ENCODE assay signal across 25 mouse cellular contexts in the genomic region with DNA sequence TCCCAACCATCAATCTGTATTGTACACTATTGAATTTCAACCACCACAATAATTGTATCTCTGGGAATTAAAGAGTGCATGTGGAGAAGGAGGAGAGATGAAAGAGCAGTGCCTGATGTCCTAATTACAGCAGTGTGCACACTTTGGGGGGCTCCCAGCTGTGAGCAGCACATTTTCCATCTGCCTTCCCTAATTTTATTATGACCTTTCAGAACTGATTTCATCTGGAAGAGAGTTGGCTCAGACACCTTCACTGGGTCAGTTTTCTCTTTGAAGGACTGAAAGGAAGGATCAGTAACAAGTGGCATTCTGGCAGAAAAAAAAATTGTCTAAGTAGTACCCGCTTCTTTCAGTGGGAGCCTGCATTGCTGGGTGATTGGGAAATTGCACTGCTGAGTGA.
DNase-seq lines count a peak whose midpoint lies in the region; ATAC-seq and TF ChIP-seq lines count a peak whose summit lies in the region.
"Had no signal": no experiment of that assay in that cellular context is flagged by ENCODE, and none has a peak within 500 bp of the region (broad histone marks: within the 10 kb centered on the region; RNA-seq: fewer than 3 reads in every experiment).

No protein-coding gene starts in this region.

- WGBS in forebrain, embryonic 14.5 days = 23% methylated on average over 1 of the region's 1 CpGs
- WGBS in forebrain, embryonic 12.5 days = 35% methylated on average over 1 of the region's 1 CpGs

- no peaks in the 10 kb centered on the region for H3K36me3 ChIP-seq in forebrain, embryonic 14.5 days (ENCODE audit: control insufficient read depth, insufficient read depth, low read length)
- no peaks in the 10 kb centered on the region for H3K36me3 ChIP-seq in forebrain, embryonic 12.5 days (replicated peaks)
- H3K36me3 ChIP-seq: heart, embryonic 10.5 days; heart, embryonic 13.5 days; intestine, embryonic 15.5 days had no signal

- H3K4me1 ChIP-seq in forebrain, embryonic 14.5 days (ENCODE audit: control insufficient read depth, insufficient read depth, low read length) = peaks cover 6% of the 10 kb centered on the region; the same call in 1 of the 2 replicates
- H3K4me1 ChIP-seq in forebrain, embryonic 12.5 days = peaks cover 7% of the 10 kb centered on the region
- H3K4me1 ChIP-seq: heart, embryonic 10.5 days; heart, embryonic 13.5 days; intestine, embryonic 15.5 days had no signal

- H3K27ac ChIP-seq in forebrain, embryonic 14.5 days (ENCODE audit: low read depth, low read length) = no peak overlapping the region
- H3K27ac ChIP-seq in forebrain, embryonic 12.5 days = no peak overlapping the region
- H3K27ac ChIP-seq: forebrain, embryonic 13.5 days; gastrocnemius, adult 2 months; heart, adult 2 months; heart, embryonic 10.5 days; heart, embryonic 13.5 days; hindbrain, embryonic 14.5 days; intestine, embryonic 15.5 days had no signal

- DNase-seq in forebrain, embryonic 14.5 days (ENCODE audit: low spot score) = peak; percentile 32
- DNase-seq in Muller cell, postnatal 12 days (ENCODE audit: inconsistent ontology term) = peak; percentile 56
- peak; percentile 68 for DNase-seq in brain, embryonic 14.5 days (ENCODE audit: low read depth)
- DNase-seq in heart, adult 11 months = no peak
- no peak for DNase-seq in gastrocnemius, postnatal 25 days
- DNase-seq: adrenal gland, adult 8-10 months; adrenal gland, postnatal 36 days; cerebellum, adult 11 months; cerebellum, adult 8-10 months; cerebellum, postnatal 14 days; forebrain, postnatal 0 days; gastrocnemius, adult 2 months; gastrocnemius, postnatal 14 days; heart, adult 2 months; heart, postnatal 14 days; heart, postnatal 4 days; kidney, adult 11 months had no signal

- H3K9me3 ChIP-seq in forebrain, embryonic 14.5 days (replicated peaks; ENCODE audit: control insufficient read depth, low read length) = no peaks in the 10 kb centered on the region
- no peaks in the 10 kb centered on the region for H3K9me3 ChIP-seq in forebrain, embryonic 12.5 days
- H3K9me3 ChIP-seq: forebrain, embryonic 13.5 days; heart, embryonic 10.5 days; heart, embryonic 13.5 days; intestine, embryonic 15.5 days had no signal

- no peak overlapping the region for H3K9ac ChIP-seq in forebrain, embryonic 14.5 days (ENCODE audit: low read length)
- H3K9ac ChIP-seq in forebrain, embryonic 12.5 days = no peak overlapping the region
- H3K9ac ChIP-seq: forebrain, embryonic 13.5 days; forebrain, postnatal 0 days; heart, embryonic 13.5 days; hindbrain, embryonic 14.5 days; intestine, embryonic 15.5 days had no signal

- ATAC-seq in forebrain, embryonic 14.5 days = no peak
- no peak for ATAC-seq in forebrain, embryonic 12.5 days (ENCODE audit: low FRiP score)
- ATAC-seq: activated CD4-positive, CD25-positive, alpha-beta regulatory T cell, adult 4 months; CD4-positive, CD25-positive, alpha-beta regulatory T cell, adult 4 months; forebrain, embryonic 13.5 days; forebrain, postnatal 0 days; intestine, embryonic 15.5 days had no signal

- H3K27me3 ChIP-seq in forebrain, embryonic 14.5 days (replicated peaks; ENCODE audit: control insufficient read depth, insufficient read depth, low read length) = no peaks in the 10 kb centered on the region
- peaks cover 19% of the 10 kb centered on the region for H3K27me3 ChIP-seq in forebrain, embryonic 12.5 days
- H3K27me3 ChIP-seq: heart, embryonic 13.5 days; intestine, embryonic 15.5 days had no signal

- no peak for TF ChIP-seq CTCF in brain, embryonic 14.5 days (IDR thresholded peaks at IDR 0.05; ENCODE audit: borderline replicate concordance, extremely low read depth, insufficient read depth, insufficient read length)

- H3K4me2 ChIP-seq in forebrain, embryonic 14.5 days (ENCODE audit: low read length) = no peak overlapping the region
- no peak overlapping the region for H3K4me2 ChIP-seq in forebrain, embryonic 12.5 days
- H3K4me2 ChIP-seq: forebrain, embryonic 13.5 days; heart, embryonic 13.5 days; hindbrain, embryonic 14.5 days; intestine, embryonic 15.5 days had no signal

- H3K4me3 ChIP-seq in forebrain, embryonic 14.5 days (ENCODE audit: low read depth, low read length) = no peak overlapping the region
- H3K4me3 ChIP-seq in forebrain, embryonic 12.5 days (replicated peaks) = no peak overlapping the region
- H3K4me3 ChIP-seq: forebrain, embryonic 13.5 days; gastrocnemius, adult 2 months; heart, adult 2 months; heart, embryonic 10.5 days; heart, embryonic 13.5 days; intestine, embryonic 15.5 days had no signal

- TF ChIP-seq POLR2A in brain, embryonic 14.5 days (IDR thresholded peaks at IDR 0.05; ENCODE audit: borderline replicate concordance, extremely low read depth, insufficient read depth, insufficient read length, poor library complexity, severe bottlenecking) = no peak

Comparison
In these comparisons a context has a peak if more than half of its experiments do, and no peak if none do; other contexts are left out.
1. DNase-seq: peak in forebrain, embryonic 14.5 days (single experiment), Muller cell, postnatal 12 days (single experiment) and brain, embryonic 14.5 days (single experiment); none in heart, adult 11 months (single experiment) and gastrocnemius, postnatal 25 days (single experiment).